Mouse (Mus musculus): ENCODE data around the gene Prlr.

DNA sequence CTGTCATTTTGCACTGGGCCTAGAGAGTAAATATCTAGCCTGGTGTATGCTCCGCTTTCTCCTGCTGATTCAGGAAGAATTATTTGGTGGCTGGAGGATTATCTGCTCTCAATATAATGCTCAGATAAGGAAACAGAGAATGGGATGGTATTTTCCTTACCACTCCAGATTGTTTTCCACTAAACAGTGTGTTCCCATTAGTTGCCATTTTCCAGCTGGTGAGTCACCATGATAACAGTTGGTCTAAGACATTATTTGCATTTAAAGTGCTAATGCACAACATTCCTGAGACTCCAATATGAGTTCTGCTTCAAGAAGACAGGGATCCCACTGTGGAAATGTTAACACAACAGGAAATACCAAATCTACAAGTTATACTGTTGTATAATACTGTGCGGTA is 43.3 kb upstream of the Prlr start:
- TF ChIP-seq CTCF (IDR thresholded peaks at IDR 0.05; ENCODE audit: low read depth) (no peak), EP300 (IDR thresholded peaks at IDR 0.05; ENCODE audit: low read depth) (no peak)

Measured in liver, postnatal 0 days (tissue).